Mouse (Mus musculus): ENCODE data around the gene Sik3. TPM values are rescaled to one million over a fixed set of nuclear protein-coding genes. Genes with fewer than 3 reads are reported as not detected.

Gene Sik3
- polyA plus RNA-seq, 1 experiment = 10.9 TPM

DNA sequence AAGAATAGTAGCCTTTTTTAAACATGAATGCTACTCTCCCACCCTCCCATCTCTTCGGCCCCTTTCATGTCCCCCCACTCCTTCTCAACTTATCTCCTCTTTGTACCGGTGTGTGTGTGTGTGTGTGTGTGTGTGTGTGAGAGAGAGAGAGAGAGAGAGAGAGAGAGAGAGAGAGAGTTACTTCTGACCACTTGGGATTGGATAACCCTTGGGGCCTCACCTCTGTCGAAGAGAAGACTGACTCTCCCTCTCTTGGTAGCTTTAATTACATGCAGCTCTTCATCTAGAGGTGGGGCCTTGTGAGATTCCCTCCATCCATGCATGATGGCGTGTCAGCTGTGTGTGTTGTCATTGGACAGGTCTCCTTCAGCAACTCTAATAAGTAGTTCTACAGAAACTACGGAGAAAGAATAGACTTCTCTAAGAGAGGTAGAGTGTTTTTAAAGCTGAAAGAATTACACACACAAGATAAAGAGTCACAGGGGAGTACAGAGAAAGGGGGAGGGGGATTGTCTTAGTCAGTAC is 162.2 kb downstream of the Sik3 start:
- 87% methylated on average over 5 of the region's 5 CpGs for WGBS
- no peak for DNase-seq (ENCODE audit: low read depth, low spot score)

DNA sequence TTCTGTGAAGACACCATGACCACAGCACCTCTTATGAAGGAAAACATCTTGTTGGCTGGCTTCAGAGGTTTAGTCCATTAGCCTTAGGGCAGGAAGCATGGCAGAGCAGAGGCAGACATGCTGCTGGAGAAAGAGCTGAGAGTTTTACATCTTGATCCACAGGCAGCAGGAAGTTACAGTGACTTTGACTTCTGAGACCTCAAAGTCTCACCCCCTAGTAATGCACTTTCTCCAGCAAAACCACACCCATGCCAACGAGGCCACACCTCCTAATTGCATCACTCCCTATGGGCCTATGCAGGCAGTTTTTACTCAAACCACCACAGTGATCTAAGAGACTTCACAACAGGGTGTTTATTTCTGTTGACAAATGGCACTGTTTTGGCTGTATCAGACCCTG is 162.7 kb downstream of the Sik3 start:
- DNase-seq (ENCODE audit: low read depth, low spot score) = no peak

DNA sequence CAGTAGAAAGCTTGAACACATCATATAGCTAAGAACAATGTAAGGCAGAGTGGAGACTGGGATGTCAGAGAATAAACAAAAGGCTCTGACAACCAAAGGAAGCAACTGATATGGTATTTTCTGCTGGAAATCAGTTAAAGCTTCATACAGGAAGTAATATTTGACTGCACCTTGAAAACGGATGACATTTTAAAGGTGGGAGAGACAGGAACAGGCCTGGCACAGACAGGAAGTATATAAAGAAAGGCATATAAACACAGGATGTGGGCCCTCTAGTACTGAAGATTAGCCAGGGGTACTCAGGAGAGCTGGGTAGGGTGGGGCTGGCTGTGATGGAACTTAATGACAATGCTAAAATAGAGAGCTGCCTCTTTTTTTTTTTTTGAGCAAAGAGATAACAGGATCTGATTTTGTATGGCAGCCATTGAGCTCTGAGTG is 163.3 kb downstream of the Sik3 start:
- 40% methylated on average over 1 of the region's 1 CpGs for WGBS
- no peak for DNase-seq (ENCODE audit: low read depth, low spot score)

More for the DNA sequence above, 162.7 kb downstream of the Sik3 start:
- 8% methylated on average over 1 of the region's 1 CpGs for WGBS

DNA sequence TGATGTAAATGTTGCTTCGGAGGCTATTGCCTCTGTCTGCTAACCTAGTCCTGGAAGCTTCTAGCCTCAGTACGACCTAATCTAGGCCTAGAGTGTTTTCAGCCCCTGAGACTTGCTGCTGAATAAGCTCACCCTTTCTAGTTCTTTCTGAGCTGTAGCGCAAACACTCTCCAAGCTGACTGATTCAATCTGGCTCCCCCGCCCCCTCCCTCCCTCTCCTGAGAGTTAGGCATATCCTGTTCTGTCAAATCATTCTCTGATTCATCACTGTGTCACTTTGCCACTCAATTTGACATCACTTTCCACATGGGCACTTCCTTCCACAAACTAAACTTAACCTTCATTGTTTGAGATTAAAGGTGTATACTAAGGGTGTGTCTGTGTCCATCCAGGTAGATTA is 164.0 kb downstream of the Sik3 start:
- DNase-seq (ENCODE audit: low read depth, low spot score) = no peak

DNA sequence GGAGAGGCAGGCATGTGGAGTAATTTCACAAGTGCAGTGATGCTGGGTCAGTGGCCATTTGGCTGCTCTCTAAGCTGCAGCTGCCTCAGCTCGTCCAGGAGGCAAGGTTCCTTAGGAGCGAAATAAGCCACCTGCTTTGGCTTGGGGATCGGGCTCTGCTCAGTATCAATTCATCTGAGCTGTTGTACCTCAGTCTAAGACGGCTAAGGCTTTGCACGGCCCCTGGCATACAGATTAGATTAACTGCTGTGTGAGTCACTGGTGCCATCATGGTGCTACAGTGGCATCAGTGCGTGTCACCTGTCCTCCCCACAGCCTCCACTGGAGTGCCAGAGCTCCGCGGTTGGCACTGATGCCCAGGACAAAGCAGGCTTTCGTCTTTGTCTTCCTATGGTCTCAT is 166.0 kb downstream of the Sik3 start:
- no peak for DNase-seq (ENCODE audit: low read depth, low spot score)
- 89% methylated on average over 9 of the region's 9 CpGs for WGBS

More for the DNA sequence above, 164.0 kb downstream of the Sik3 start:
- WGBS = 86% methylated on average over 4 of the region's 4 CpGs

DNA sequence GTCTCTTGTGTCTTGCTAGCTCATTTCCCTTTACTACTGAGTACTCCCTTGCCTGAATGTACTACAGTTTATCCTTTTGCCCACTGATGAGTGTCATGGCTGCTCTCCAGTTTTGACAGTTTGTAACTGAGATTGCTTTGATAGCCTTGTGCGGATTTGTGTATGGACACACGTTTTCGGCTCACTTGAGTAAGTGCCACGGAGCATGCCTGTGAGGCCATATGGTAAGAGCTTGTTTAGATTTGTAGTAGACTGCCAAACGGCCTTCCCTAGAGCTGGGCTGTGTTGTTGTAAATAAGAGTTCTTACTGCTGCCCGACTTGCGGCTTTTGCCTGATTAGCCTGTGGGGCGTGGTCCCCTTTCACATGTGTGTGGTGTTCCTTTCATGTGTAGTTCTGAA is 168.7 kb downstream of the Sik3 start:
- DNase-seq (ENCODE audit: low read depth, low spot score) = no peak
- WGBS = 69% methylated on average over 8 of the region's 8 CpGs

DNA sequence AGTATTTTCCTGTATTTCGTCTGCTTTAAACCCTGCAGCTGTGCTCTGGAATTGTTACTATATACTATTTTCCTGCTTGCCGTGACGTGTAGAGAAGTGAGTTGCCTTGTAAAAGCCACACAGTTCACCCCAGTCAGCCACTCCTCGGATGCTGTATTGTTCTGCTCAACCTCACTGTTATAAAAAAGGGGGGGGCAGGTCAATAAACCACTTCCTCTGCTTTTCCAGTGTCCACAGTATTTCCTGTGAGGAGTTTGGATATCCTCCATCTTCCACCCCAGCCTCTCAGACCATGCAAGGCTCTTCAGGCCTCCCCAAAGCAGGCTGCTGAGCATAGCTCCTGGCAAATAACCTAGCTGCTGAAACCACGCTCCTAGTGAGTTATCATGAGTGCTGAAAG is 171.9 kb downstream of the Sik3 start:
- WGBS = 20% methylated on average over 5 of the region's 5 CpGs
- DNase-seq (ENCODE audit: low read depth, low spot score) = no peak

DNA sequence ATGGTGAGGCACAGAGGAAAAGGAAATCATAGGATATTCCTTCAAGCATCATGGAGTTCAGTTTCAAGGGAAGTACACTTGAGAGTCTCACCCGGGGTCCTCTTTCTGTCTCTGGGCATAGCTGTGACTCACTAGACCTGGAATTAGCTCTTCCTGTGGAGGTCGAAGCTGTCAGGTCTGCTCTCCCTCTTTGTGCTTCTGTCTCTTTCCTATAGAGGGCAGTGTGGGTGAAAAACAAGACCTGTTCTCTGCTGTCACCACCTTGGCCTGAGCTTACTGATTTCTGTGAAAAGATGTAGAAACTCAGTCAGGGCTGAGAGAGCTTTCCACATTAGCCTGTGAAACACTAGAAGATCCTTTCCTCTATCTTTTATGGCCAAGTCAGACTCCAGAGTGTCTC is 172.6 kb downstream of the Sik3 start:
- WGBS = 32% methylated on average over 2 of the region's 2 CpGs
- DNase-seq (ENCODE audit: low read depth, low spot score) = no peak

DNA sequence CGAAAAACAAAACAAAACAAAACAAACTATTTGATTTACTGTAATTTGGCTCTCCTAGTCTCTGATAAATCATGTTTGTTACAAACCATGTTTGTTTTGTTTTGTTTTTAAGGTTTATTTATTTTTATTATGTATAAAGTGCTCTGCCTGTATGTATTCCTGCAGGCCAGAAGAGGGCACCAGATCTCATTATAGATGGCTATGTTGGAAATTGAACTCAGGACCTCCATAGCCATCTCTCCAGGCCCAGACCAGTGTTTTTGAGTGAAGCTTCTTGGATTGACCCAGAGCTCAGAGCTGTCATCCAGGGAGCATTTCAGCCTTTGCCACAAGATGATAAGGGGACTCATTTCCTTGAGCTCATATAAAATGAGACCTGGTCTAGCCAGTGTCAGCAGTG is 173.8 kb downstream of the Sik3 start:
- 89% methylated on average over 1 of the region's 1 CpGs for WGBS
- no peak for DNase-seq (ENCODE audit: low read depth, low spot score)

DNA sequence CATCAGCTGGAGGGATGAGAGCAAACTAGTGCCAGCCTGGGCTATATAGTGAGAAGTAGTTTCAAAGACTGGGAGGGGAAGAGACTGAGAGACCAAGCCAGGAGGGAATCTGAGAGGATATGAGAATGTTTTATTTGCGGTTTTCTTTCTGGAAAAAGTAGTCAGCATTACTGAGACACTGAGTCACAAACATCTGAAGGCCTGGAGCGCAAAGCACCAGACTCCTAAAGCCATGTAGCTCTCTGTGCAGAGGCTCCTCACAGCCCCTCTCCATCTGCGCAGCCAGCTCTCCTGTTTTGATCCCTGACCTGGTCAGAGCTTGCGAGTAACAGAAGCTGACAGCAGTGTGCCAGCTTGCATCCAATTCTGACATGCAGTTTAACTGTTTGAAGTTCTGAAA is 175.8 kb downstream of the Sik3 start:
- no peak for DNase-seq (ENCODE audit: low read depth, low spot score)
- WGBS = 77% methylated on average over 4 of the region's 4 CpGs

DNA sequence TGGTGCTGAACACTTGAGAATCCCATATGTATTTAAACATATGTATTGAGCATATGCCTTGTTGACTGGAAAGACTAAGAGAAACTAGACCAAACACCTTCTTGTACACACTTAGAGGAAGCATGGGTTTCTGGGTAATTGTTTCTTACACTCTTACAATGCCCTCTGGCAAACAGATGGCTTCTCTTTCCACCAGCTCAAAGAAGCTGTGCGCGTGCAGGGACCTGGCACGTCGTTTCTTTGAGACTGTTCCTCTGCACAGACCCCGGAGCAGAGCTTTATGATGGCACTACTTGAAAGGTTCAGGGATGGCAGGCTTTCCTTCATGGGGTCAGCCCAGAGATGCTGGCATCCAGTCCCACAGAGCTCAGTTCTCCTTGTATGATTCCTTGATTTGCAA is 176.3 kb downstream of the Sik3 start:
- WGBS = 85% methylated on average over 5 of the region's 5 CpGs
- no peak for DNase-seq (ENCODE audit: low read depth, low spot score)

DNA sequence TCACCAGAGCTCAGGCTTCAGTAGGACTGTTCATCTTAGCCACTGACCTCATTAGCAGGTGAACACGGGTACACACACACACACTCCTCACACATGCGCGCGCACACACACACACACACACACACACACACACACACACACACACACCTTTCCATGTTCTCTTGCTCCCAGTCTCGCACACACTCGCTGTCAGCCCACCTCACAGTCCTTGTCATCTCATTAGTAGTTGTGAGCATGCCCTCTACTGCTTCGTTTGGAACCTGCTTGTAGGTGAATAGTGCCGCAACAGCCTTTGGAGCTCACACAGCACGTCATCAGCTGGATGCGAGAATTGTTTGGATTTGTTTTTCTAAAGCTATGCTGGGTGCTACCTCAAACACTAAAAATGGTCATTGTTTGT is 176.8 kb downstream of the Sik3 start:
- 88% methylated on average over 10 of the region's 10 CpGs for WGBS
- no peak for DNase-seq (ENCODE audit: low read depth, low spot score)

DNA sequence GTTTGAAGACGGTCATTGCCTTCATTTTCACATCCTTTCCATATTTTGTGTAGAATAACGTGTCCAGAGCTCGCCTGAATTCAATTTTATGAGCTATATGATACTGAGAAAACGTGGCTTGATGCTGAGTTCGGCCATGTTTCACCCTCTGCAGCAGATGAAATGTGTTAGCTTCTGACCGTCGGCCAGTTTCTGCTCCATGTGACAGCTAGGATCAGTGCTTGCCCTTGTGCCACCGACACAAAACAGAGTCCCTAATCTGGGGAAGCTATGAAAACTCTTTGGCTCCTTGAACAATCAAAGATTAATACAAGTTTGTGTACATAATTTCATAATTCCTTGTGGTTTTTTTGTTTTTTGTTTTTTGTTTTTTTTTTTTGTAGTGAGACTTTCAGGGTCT is 178.6 kb downstream of the Sik3 start:
- DNase-seq (ENCODE audit: low read depth, low spot score) = no peak
- 76% methylated on average over 8 of the region's 8 CpGs for WGBS

DNA sequence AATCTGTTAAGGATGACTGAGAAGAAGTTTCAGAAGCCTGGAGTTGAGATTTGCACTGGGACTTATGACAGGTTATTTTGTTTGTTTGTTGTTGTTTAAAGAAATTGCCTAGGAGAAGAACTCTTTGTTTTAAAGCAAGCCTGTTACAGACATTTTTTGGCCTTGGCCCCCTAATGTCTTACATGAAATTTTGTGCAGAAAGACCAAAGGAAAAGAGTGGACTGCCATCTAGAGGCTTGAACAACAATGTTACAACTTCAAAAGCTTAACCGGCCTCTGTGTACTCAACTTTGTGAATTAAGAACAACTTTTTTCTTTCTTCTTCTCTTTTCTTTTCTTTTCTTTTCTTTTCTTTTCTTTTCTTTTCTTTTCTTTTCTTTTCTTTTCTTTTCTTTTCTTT is 179.0 kb downstream of the Sik3 start:
- no peak for DNase-seq (ENCODE audit: low read depth, low spot score)
- WGBS = 21% methylated on average over 1 of the region's 1 CpGs

DNA sequence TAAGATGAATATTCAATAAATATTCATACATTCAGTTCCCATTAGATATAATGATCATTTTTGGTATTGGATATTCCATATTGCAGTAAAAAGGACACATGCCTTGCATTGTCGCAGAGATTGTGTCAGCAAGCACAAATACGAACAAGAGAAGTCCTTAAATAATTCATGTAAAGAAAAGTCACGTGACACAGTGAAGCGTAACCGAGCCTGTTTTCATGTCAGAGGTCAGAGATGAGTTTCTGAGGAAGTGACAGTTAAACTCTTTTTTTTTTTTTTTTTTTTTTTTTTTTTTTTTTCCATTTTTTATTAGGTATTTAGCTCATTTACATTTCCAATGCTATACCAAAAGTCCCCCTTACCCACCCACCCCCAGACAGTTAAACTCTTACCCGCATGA is 180.0 kb downstream of the Sik3 start:
- 81% methylated on average over 6 of the region's 6 CpGs for WGBS
- DNase-seq (ENCODE audit: low read depth, low spot score) = no peak

DNA sequence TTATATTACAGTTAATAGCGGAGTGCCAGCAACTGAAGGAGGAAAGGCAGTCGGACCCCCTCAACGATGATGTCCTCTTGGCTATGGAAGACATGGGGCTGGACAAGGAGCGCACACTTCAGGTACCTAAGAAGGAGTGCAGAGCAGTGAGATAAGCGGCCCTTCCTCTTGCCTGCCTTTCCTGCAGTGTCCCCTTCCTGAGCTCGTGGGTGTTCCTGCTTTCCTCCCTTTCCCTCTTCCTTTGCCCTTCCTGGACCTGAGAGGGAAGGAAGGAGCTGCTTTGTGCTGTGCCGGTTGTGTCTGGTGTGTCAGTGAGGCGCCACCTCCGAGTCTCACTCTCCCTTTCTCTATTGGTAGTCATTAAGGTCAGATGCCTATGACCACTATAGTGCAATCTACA is 182.2 kb downstream of the Sik3 start:
- DNase-seq (ENCODE audit: low read depth, low spot score) = no peak
- WGBS = 87% methylated on average over 9 of the region's 9 CpGs

DNA sequence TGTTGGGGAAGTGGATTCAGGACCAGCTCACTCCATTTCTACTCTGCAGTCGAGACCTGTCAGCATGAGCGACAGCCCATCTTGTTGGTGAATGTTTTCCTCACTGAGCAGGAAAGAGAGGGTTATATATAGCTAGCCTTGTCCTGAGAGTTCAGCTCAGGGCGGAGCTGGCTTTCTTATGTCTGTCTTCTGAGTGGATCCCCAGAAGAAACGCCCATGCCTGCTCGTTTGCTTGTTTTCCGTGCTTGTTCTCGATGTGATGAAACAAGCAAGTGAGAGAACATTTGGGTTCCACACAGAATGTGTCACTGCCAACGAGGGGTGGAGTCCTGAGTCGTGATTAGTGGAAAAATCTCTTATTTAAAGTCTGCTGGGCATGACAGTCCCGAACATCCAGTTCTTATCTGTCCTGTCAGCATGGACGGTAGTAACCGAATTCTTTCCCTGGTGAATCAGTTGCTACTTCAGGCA is 184.1 kb downstream of the Sik3 start:
- DNase-seq (ENCODE audit: low read depth, low spot score) = no peak

DNA sequence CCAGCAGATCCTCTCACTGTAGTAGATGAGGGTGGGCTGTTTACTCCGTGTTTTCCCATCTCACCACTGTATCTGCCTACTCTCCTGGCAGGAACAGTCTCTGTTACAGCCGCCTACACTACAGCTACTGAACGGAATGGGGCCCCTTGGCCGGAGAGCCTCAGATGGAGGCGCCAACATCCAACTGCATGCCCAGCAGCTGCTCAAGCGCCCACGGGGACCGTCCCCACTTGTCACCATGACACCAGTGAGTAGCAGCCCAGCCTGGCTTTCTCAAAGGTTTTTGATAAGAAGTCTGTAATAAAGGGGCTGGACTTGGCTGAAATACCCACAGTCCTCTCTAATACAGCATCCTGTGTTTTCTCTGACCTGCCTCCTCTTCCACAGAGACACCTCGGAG is 185.8 kb downstream of the Sik3 start:
- 92% methylated on average over 9 of the region's 9 CpGs for WGBS
- no peak for DNase-seq (ENCODE audit: low read depth, low spot score)

More for the DNA sequence above, 184.1 kb downstream of the Sik3 start:
- 69% methylated on average over 12 of the region's 12 CpGs for WGBS

DNA sequence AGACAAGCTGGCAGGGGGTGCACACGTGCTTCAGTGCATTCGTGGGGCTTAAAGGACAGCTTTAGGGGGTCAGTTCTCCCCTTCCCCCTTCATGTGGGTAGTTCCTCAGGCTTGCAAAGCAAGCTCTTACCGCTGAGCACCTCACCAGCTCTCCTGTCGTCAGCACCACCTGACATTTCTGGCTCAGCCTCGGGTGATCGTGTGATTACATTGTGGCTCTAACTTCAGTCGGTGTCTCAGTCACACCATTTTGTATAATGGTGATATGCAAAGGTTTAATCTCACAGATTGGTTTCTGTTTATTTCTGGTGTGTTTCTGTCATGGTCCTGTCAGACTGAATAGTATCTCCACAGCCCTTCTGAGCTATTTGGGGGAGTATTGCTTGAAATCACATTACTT is 186.3 kb downstream of the Sik3 start:
- WGBS = 88% methylated on average over 7 of the region's 7 CpGs
- DNase-seq (ENCODE audit: low read depth, low spot score) = no peak

DNA sequence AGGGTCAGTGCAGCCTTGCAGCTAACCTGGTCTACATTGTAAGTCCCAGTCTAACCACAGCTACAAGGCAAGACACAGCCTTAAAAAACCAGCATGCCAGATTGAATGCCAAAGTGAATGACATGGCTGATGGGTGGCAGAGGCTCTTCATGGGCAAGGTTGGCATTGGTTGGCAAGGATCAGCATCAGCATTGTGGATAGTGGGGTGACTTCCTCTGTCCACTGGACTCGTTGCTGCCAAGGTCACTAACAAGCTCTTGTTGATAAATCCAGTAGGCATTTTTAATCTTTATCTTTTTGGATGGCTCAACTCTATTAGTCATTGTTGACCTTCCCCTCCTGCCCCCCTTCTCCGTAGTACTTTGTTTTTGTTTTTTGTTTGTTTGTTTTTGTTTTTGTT is 187.0 kb downstream of the Sik3 start:
- no peak for DNase-seq (ENCODE audit: low read depth, low spot score)
- WGBS = 75% methylated on average over 2 of the region's 2 CpGs

DNA sequence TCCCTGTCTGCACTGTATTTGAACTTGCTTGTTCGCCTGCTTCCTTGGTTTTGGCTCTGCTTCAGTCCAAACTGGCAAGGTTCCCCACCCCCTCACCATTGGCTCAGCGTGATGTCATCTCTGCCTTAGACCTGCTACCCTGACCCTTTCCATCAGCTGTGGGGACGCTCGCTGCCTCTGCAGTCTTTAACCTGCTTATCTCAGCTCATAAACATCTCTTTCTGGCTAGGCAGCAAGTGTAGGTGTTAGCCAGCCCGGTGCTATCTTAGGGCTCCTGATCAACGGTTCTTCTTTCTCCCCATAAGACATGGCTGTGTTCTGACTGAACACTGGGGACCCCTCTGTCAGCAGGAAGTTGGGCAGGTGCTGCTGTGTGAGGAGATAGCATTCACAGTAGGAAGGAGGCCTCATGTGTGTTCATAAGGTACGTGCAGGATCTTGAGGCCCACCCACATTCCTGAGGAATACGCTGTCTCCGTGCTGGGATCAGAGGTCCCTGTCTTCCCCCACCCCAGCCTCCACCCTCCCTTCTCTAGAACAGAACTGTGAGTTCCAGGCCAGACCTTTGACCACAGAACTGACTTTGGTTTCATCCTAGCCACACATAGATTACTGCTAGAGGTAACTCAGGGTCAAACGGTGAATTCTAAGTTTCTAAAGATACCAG is 194.3 kb downstream of the Sik3 start:
- no peak for DNase-seq (ENCODE audit: low read depth, low spot score)
- WGBS = 52% methylated on average over 10 of the region's 10 CpGs

DNA sequence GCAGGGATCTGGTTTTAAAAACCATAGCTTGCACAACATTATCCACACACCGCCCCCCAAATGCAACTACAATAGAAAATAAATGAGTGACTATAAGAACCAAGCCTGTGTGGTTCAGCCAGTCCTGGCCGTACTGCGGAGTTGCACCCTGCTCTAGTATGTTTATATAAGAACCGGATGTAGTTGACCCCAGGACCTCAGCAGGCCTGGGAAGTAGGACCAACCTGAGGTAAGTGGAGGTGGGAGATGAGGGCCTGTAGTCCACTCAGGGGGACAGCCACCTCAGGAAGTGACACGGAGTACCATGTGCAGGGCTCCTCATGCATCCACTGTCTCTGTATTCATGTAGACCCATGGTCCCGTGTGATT is 194.9 kb downstream of the Sik3 start:
- DNase-seq (ENCODE audit: low read depth, low spot score) = no peak
- whole genome bisulfite sequencing = 76% methylated on average over 6 of the region's 6 CpGs
